Mouse (Mus musculus): ENCODE results near the gene Itga9. TPM values are rescaled to one million over a fixed set of nuclear protein-coding genes. Genes with fewer than 3 reads are reported as not detected.

The Itga9 gene
- polyA plus RNA-seq, 1 experiment from 2014 or later, result 12.6 TPM

GRCm38 (mm10) chr9:118795304-118795703 lies 188.8 kb downstream of the Itga9 start:
- Histone ChIP-seq H3K27ac (peak overlapping the region; percentile 76), H3K4me2 (no peak overlapping the region), H3K4me3 (replicated peaks) (no peak overlapping the region), H3K4me1 (replicated peaks) (peaks cover 32% of the 10 kb centered on the region), H3K36me3 (no peaks in the 10 kb centered on the region), H3K9ac (replicated peaks) (no peak overlapping the region), H3K27me3 (no peaks in the 10 kb centered on the region), H3K9me3 (peaks cover 8% of the 10 kb centered on the region; the same call in 1 of the 2 replicates)
- 20% methylated on average over 4 of the region's 4 CpGs for WGBS
- 0 out of 2 replicates have a peak, but pooled peaks have one; percentile 5 for ATAC-seq (ENCODE audit: insufficient number of reproducible peaks, insufficient read depth, low FRiP score, low TSS enrichment, low read depth)

- ATAC-seq (ENCODE audit: insufficient number of reproducible peaks, insufficient read depth, low FRiP score, low TSS enrichment, low read depth), result no peak
- Histone ChIP-seq H3K27ac (no peak overlapping the region), H3K4me3 (replicated peaks) (no peak overlapping the region), H3K36me3 (no peaks in the 10 kb centered on the region), H3K9me3 (peaks cover 5% of the 10 kb centered on the region; the same call in 1 of the 2 replicates), H3K27me3 (no peaks in the 10 kb centered on the region), H3K4me1 (replicated peaks) (peaks cover 22% of the 10 kb centered on the region), H3K4me2 (no peak overlapping the region), H3K9ac (replicated peaks) (no peak overlapping the region)
- 77% methylated on average over 7 of the region's 7 CpGs for WGBS
These were observed 192.6 kb downstream of the Itga9 start for GRCm38 (mm10) chr9:118799105-118799504.

GRCm38 (mm10) chr9:118801176-118801909 lies 194.9 kb downstream of the Itga9 start:
- no peak overlapping the region for H3K4me2 ChIP-seq
- no peak overlapping the region for H3K4me3 ChIP-seq (replicated peaks)
- H3K36me3 ChIP-seq, result no peaks in the 10 kb centered on the region
- peaks cover 5% of the 10 kb centered on the region; the same call in 1 of the 2 replicates for H3K9me3 ChIP-seq
- peak overlapping the region; percentile 31; the same call in 1 of the 2 replicates for H3K27ac ChIP-seq
- 75% methylated on average over 15 of the region's 15 CpGs for WGBS
- 0 out of 2 replicates have a peak, but pooled peaks cover 6% of the 10 kb centered on the region for H3K4me1 ChIP-seq (replicated peaks)
- no peak overlapping the region for H3K9ac ChIP-seq (replicated peaks)
- no peak for ATAC-seq (ENCODE audit: insufficient number of reproducible peaks, insufficient read depth, low FRiP score, low TSS enrichment, low read depth)
- H3K27me3 ChIP-seq, result no peaks in the 10 kb centered on the region

GRCm38 (mm10) chr9:118801910-118802287 lies 195.4 kb downstream of the Itga9 start:
- no peak for ATAC-seq (ENCODE audit: insufficient number of reproducible peaks, insufficient read depth, low FRiP score, low TSS enrichment, low read depth)
- Histone ChIP-seq H3K4me3 (replicated peaks) (no peak overlapping the region), H3K27me3 (no peaks in the 10 kb centered on the region), H3K4me1 (replicated peaks) (0 out of 2 replicates have a peak, but pooled peaks cover 6% of the 10 kb centered on the region), H3K9me3 (peaks cover 5% of the 10 kb centered on the region; the same call in 1 of the 2 replicates), H3K4me2 (no peak overlapping the region), H3K9ac (replicated peaks) (no peak overlapping the region), H3K36me3 (no peaks in the 10 kb centered on the region), H3K27ac (no peak overlapping the region)
- 83% methylated on average over 8 of the region's 8 CpGs for WGBS

- H3K4me3 ChIP-seq (replicated peaks), result no peak overlapping the region
- H3K4me2 ChIP-seq, result no peak overlapping the region
- H3K36me3 ChIP-seq, result no peaks in the 10 kb centered on the region
- WGBS, result 95% methylated on average over 11 of the region's 11 CpGs
- H3K9me3 ChIP-seq, result peaks cover 5% of the 10 kb centered on the region; the same call in 1 of the 2 replicates
- no peaks in the 10 kb centered on the region for H3K27me3 ChIP-seq
- no peak for ATAC-seq (ENCODE audit: insufficient number of reproducible peaks, insufficient read depth, low FRiP score, low TSS enrichment, low read depth)
- no peak overlapping the region for H3K9ac ChIP-seq (replicated peaks)
- 0 out of 2 replicates have a peak, but pooled peaks cover 6% of the 10 kb centered on the region for H3K4me1 ChIP-seq (replicated peaks)
- no peak overlapping the region for H3K27ac ChIP-seq
These were observed 195.9 kb downstream of the Itga9 start for GRCm38 (mm10) chr9:118802380-118802779.

GRCm38 (mm10) chr9:118805740-118806139 lies 199.2 kb downstream of the Itga9 start:
- 89% methylated on average over 6 of the region's 6 CpGs for WGBS
- Histone ChIP-seq H3K4me1 (replicated peaks) (0 out of 2 replicates have a peak, but pooled peaks cover 3% of the 10 kb centered on the region), H3K9me3 (no peaks in the 10 kb centered on the region), H3K4me3 (replicated peaks) (no peak overlapping the region), H3K4me2 (no peak overlapping the region), H3K36me3 (peaks cover 13% of the 10 kb centered on the region), H3K27me3 (no peaks in the 10 kb centered on the region), H3K9ac (replicated peaks) (no peak overlapping the region), H3K27ac (no peak overlapping the region)
- ATAC-seq (ENCODE audit: insufficient number of reproducible peaks, insufficient read depth, low FRiP score, low TSS enrichment, low read depth), result no peak

GRCm38 (mm10) chr9:118807669-118808068 lies 201.2 kb downstream of the Itga9 start:
- peaks cover 13% of the 10 kb centered on the region for H3K4me1 ChIP-seq (replicated peaks)
- peaks cover 13% of the 10 kb centered on the region for H3K36me3 ChIP-seq
- no peak for ATAC-seq (ENCODE audit: insufficient number of reproducible peaks, insufficient read depth, low FRiP score, low TSS enrichment, low read depth)
- 90% methylated on average over 3 of the region's 3 CpGs for WGBS
- no peaks in the 10 kb centered on the region for H3K27me3 ChIP-seq
- H3K9me3 ChIP-seq, result no peaks in the 10 kb centered on the region
- no peak overlapping the region for H3K4me3 ChIP-seq (replicated peaks)
- H3K4me2 ChIP-seq, result no peak overlapping the region
- no peak overlapping the region for H3K27ac ChIP-seq
- H3K9ac ChIP-seq (replicated peaks), result no peak overlapping the region

GRCm38 (mm10) chr9:118812221-118812620 lies 205.7 kb downstream of the Itga9 start:
- no peak overlapping the region for H3K4me2 ChIP-seq
- peaks cover 13% of the 10 kb centered on the region for H3K36me3 ChIP-seq
- H3K27me3 ChIP-seq, result no peaks in the 10 kb centered on the region
- peaks cover 5% of the 10 kb centered on the region; the same call in 1 of the 2 replicates for H3K9me3 ChIP-seq
- WGBS, result 60% methylated on average over 7 of the region's 7 CpGs
- 0 out of 2 replicates have a peak overlapping the region, but pooled peaks have one; percentile 53 for H3K27ac ChIP-seq
- H3K4me3 ChIP-seq (replicated peaks), result no peak overlapping the region
- H3K4me1 ChIP-seq (replicated peaks), result peaks cover 31% of the 10 kb centered on the region
- ATAC-seq (ENCODE audit: insufficient number of reproducible peaks, insufficient read depth, low FRiP score, low TSS enrichment, low read depth), result no peak
- H3K9ac ChIP-seq (replicated peaks), result no peak overlapping the region

- no peaks in the 10 kb centered on the region for H3K27me3 ChIP-seq
- no peak overlapping the region for H3K4me3 ChIP-seq (replicated peaks)
- no peak overlapping the region for H3K27ac ChIP-seq
- peaks cover 7% of the 10 kb centered on the region for H3K36me3 ChIP-seq
- 90% methylated on average over 5 of the region's 5 CpGs for WGBS
- peaks cover 5% of the 10 kb centered on the region; the same call in 1 of the 2 replicates for H3K9me3 ChIP-seq
- peaks cover 43% of the 10 kb centered on the region for H3K4me1 ChIP-seq (replicated peaks)
- no peak overlapping the region for H3K9ac ChIP-seq (replicated peaks)
- no peak for ATAC-seq (ENCODE audit: insufficient number of reproducible peaks, insufficient read depth, low FRiP score, low TSS enrichment, low read depth)
- no peak overlapping the region for H3K4me2 ChIP-seq
These were observed 207.0 kb downstream of the Itga9 start for GRCm38 (mm10) chr9:118813492-118813891.

GRCm38 (mm10) chr9:118814056-118814455 lies 207.6 kb downstream of the Itga9 start:
- H3K4me3 ChIP-seq (replicated peaks), result no peak overlapping the region
- H3K27me3 ChIP-seq, result no peaks in the 10 kb centered on the region
- peaks cover 47% of the 10 kb centered on the region for H3K4me1 ChIP-seq (replicated peaks)
- H3K4me2 ChIP-seq, result no peak overlapping the region
- H3K27ac ChIP-seq, result no peak overlapping the region
- H3K9me3 ChIP-seq, result peaks cover 5% of the 10 kb centered on the region; the same call in 1 of the 2 replicates
- peaks cover 7% of the 10 kb centered on the region for H3K36me3 ChIP-seq
- ATAC-seq (ENCODE audit: insufficient number of reproducible peaks, insufficient read depth, low FRiP score, low TSS enrichment, low read depth), result no peak
- 62% methylated on average over 16 of the region's 16 CpGs for WGBS
- no peak overlapping the region for H3K9ac ChIP-seq (replicated peaks)

GRCm38 (mm10) chr9:118814461-118814860 lies 208.0 kb downstream of the Itga9 start:
- Histone ChIP-seq H3K9me3 (peaks cover 5% of the 10 kb centered on the region; the same call in 1 of the 2 replicates), H3K36me3 (peaks cover 7% of the 10 kb centered on the region), H3K27ac (no peak overlapping the region), H3K27me3 (no peaks in the 10 kb centered on the region), H3K4me1 (replicated peaks) (peaks cover 47% of the 10 kb centered on the region), H3K4me2 (no peak overlapping the region), H3K9ac (replicated peaks) (no peak overlapping the region), H3K4me3 (replicated peaks) (no peak overlapping the region)
- 31% methylated on average over 8 of the region's 8 CpGs for WGBS
- ATAC-seq (ENCODE audit: insufficient number of reproducible peaks, insufficient read depth, low FRiP score, low TSS enrichment, low read depth), result no peak

Data from limb, embryonic 12.5 days (tissue).